Mouse (Mus musculus): ENCODE measurements at regions not wholly inside any gene's neighbourhood (a gene's known extent, or its start where the extent isn't known, plus 50 kb on each side); places are given as distances from the start of the nearest gene placed in this dataset.
A peak's percentile ranks its signal among the peaks of the same experiment; 100 is the strongest.

GRCm38 (mm10) chr3:66592259-66592658 lies 295.6 kb upstream of the Veph1 start:
- no peak for DNase-seq

DNA sequence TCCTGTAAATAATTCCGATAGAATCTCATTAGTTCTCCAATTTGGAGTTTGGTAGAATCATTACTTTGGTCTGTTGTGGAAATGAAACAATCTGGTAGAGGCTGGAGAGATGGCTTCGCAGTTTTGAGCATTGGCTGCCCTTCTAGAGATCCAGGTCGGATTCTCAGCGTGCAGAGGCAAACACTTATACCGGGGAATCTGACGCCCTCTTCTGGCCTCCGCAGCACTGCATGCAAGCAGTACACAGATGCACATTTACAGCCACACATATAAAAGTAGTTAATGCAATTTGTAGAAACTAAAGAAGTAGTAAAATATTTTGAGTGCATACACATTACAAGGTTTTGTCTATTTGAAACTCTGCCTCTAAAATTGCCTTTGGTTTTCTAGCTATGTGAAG lies 294.1 kb upstream of the Veph1 start:
- no peak for DNase-seq

- DNase-seq: no peak
Observed at GRCm38 (mm10) chr3:66589483-66589882, 292.8 kb upstream of the Veph1 start.

GRCm38 (mm10) chr3:66584831-66585230 lies 288.2 kb upstream of the Veph1 start:
- no peak for DNase-seq

- DNase-seq: no peak
Observed at GRCm38 (mm10) chr3:66584101-66584500, 287.5 kb upstream of the Veph1 start.

- no peak for DNase-seq
Observed at GRCm38 (mm10) chr3:66576659-66577058, 280.0 kb upstream of the Veph1 start.

GRCm38 (mm10) chr3:66574321-66574720 lies 277.7 kb upstream of the Veph1 start:
- DNase-seq: no peak

GRCm38 (mm10) chr3:66572887-66573519 lies 276.4 kb upstream of the Veph1 start:
- DNase-seq: no peak

DNA sequence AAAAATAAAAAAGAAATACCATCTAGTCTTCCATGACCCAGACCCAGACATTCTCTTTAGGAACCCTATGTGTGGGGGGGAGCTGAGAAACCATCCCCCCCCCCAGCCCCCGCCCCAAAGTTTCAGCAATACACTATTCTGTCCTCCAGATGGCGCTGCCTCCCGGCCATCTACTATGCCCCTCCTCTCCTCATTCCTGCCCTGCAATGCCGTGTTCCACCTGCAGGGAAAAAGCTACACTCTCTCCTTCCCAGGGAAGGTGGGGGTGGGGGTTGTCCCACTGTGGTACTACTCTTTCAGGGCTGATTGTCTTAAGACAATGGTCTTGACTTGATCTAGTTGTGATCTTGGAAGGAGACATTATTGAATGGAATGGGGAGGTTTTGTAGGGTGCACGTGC lies 273.7 kb upstream of the Veph1 start:
- DNase-seq: peak in 1 of 2 experiments; percentile 4

DNA sequence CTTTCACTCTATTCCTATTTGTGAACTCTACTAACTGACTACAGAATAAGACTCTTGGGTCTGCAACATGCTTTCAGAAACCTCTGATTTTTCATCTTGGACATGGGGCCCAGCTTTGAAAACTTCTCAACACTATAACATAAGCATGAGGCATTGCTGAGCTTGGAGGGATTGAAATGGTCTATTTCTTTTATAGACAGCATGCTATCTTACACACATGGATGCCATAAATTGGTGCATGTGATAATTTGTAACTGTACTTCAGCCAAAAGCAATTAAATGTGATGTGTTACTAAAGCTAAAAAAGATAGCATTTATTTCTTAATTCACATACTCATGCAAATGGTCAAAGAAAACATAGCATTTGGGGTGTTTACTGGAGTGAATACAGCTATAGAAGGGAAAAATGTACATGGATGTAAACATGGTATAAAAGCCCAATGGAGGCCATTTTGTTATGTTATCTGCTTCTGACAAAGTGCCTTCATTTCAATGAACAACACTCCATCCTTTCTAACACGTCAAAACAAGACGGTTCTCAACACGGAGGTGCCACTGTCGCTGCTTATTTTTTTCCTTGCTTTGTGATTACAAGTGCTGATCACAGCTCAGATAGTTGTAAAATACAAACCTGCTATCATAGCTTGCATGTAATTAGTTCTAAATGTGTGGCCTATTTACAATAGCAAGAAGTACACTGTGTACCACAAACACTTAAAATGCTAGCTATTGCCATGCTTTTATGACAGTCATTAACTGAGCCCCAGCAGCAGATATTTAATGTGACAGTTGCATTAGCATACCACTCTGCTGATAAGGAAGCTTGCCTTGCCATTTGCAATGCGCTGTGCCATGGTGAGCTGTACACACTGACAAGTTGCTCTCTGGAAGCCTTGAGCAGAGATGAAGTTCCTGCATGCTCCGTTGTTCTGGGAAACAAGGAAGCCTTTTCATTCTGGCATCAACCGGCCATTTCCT lies 267.9 kb upstream of the Veph1 start:
- DNase-seq: no peak

GRCm38 (mm10) chr3:66563329-66563728 lies 266.7 kb upstream of the Veph1 start:
- DNase-seq: no peak

- no peak for DNase-seq
Observed at GRCm38 (mm10) chr3:66555538-66555937, 258.9 kb upstream of the Veph1 start.

GRCm38 (mm10) chr3:66550920-66551319 lies 254.3 kb upstream of the Veph1 start:
- no peak for DNase-seq

GRCm38 (mm10) chr3:66546576-66546975 lies 249.9 kb upstream of the Veph1 start:
- no peak for DNase-seq

DNA sequence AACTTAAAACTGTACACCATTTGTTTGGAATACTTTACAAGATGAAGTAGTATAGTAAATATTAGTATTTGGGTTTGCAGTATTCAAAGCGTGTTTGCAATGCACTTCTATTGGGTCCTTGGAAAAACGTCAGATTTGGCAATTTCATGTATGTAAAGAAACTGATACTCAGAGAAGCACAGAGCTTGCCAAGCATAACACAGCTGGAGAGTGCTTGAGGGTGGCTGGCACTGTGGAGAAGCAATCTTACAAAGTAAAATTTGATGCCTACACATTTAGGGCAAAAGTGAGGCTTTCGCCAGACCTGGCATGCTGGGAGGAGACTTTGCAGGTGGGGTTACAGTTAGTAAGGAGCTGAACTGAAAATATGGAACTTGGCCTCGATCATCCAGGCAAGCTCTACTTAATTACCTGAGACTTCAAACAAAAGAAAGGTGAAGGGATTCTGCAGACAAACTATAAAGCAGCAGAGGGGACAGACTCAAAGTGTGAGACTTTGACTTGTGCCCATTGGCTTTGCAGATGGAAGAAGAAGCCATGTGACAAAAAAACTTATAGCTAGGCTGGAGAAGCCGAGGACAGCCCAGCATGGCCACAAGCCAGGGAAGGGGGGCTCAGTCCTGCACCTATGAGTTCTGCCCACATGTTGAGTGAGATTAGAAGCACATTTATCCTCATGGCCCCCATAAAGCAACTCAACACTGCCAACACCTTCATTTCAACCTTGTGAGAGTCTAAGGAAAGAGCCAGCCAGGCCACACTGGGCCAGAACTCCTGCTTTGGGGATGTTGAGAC lies 247.7 kb upstream of the Veph1 start:
- DNase-seq: no peak

- no peak for DNase-seq
Observed at GRCm38 (mm10) chr3:66542865-66543264, 246.2 kb upstream of the Veph1 start.

DNA sequence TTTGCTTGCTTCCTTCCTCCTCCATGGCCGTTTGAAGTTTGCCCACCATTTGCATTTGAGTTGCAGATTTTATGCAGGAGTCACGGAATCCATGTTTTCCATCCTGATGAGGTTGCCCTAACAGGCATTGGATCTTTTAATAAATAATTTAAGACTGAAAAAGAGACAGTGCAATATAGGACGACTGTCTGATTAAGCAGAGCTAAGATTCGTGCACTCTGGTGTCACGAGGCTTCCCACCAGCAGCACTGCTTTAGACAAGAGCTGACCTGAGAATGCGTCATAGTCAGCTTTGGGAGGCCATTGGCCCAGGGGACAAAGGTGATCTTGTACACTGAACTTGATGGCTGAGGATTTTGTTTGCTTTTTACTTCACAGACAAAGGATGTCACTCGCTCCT lies 241.3 kb upstream of the Veph1 start:
- no peak for DNase-seq

- no peak for DNase-seq
Observed at GRCm38 (mm10) chr3:66537106-66537893, 240.7 kb upstream of the Veph1 start.

DNA sequence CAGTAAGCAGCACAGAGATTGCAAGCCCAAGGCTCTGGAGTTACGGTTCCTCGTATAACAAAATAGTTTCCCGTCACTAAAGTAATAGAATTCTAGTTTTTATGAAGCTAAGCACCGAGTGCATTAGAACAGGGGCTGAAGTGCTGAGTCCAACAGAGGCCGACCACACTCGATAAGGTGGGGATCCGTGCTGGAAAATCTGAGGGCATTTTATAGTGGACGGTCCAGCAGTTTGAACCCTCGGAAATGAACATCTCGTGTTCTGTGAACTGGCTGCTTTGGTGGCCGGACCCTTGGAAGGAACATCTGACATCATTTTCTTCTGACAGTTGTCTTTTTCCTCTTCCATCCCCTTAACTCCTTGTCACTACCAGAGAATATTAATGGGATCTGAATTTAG lies 240.0 kb upstream of the Veph1 start:
- no peak for DNase-seq

DNA sequence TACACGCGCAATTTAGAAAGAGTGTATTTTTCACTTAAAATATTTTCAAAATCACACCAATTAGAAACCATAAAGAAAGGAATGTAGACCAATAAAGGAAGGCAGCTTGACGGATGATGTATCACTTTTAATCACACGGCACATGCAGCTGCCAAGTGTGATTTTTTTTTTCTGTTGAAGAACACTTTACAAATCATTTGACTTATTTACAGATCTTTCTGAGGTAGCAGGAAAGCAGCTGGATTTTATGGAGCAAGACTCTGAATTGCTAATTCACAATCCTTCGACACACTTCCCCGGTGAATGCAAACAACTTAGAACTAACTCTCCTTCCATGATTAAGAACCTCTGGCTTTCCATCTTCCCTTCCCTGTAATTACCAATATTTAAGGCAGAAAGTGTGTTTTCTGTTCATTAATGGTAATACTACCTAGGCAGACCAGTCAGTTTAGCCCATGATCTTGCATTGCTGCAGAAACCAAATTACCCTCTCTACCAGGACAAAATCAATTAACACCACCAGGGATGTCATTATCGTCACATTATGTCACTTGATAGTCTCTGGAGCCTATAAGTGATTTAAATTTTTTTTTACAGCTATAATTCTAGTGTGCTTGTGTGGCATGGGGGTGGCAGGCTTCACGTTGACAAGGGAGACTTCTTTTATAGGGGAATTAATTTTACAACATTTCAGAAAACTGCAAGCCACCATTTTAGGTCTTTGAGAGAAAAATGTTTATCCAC lies 239.3 kb upstream of the Veph1 start:
- no peak for DNase-seq

GRCm38 (mm10) chr3:66519925-66520324 lies 223.3 kb upstream of the Veph1 start:
- no peak for DNase-seq

DNA sequence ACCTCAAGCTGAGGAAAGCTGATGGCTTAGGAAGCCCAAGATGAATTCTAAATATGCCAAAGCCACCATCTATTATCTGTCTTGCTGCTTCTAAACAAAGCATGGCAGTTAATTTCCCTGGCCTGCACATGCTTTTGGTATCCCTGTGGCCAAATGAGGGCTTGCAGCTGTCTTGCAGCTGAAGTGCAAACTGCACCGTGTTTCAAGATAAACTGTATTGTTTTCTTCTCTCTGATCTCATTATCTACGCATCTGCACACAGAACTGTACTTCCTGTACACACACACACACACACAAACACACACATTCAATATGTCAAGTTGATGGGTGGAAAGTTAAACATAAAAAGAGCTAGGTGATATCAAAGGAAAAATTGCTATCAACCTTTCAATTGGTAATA lies 221.7 kb upstream of the Veph1 start:
- no peak for DNase-seq

All from cerebellum, postnatal 25 days (tissue).